Mouse (Mus musculus): ENCODE measurements around the gene Hoxb2.
A peak's percentile ranks its signal among the peaks of the same experiment; 100 is the strongest.

The Hoxb2 gene

DNA sequence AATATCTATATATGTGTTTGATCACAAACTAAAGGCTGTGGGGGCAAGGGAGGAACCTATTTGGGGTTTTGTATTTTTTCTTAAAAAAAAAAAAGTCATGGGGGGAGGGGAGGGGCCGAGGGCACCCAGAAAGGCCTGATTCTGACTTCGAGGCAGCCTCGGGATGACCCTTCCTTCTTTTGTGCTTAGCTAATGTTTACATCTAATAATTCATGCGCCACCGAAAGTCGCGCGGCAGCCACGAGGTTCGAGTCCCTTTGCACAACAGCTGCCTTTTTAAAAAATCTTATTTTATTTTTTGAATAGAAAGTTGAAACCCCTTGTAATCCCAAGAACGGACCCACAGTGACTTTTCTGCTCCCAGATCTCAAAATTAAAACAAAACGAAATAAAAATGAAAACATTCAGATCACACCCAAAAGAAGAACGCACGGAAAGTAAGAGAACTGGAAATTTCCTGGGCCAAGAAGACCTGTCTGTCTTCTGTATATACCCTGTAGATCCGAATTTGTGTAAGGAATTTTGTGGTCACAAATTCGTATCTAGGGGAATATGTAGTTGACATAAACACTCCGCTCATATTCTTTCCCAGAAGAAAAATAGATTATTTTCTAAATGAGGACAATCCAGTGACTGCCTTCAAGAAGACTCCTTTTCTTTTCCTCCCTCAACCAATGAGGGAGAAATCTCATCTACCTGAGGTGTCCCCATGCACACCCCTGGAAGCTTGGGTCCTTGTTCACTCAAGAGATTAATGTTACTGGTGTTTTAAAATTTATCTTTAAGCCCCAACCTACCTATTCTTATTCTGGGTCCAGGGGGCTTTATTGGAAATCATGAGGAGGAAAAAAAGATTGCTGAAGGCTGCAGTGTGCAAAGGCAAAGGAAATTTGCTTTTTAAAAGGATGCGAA lies 33.4 kb upstream of the Hoxb2 start:
- DNase-seq = no peak

GRCm38 (mm10) chr11:96317608-96318367 lies 32.5 kb upstream of the Hoxb2 start, which contains the start of gene Hoxb4:
Hoxb4 (plus strand) TSS chr11:96318267.
- DNase-seq = no peak

- peak; percentile 91 for DNase-seq
Measured at GRCm38 (mm10) chr11:96318368-96319070, 31.8 kb upstream of the Hoxb2 start.

- DNase-seq = peak; percentile 80
Measured at GRCm38 (mm10) chr11:96319071-96319902, 31.0 kb upstream of the Hoxb2 start.

- peak; percentile 80 for DNase-seq
Measured at GRCm38 (mm10) chr11:96319910-96320309, 30.4 kb upstream of the Hoxb2 start.

- no peak for DNase-seq
Measured at GRCm38 (mm10) chr11:96320688-96321087, 29.6 kb upstream of the Hoxb2 start.

GRCm38 (mm10) chr11:96321846-96322245 lies 28.5 kb upstream of the Hoxb2 start:
- DNase-seq = no peak

DNA sequence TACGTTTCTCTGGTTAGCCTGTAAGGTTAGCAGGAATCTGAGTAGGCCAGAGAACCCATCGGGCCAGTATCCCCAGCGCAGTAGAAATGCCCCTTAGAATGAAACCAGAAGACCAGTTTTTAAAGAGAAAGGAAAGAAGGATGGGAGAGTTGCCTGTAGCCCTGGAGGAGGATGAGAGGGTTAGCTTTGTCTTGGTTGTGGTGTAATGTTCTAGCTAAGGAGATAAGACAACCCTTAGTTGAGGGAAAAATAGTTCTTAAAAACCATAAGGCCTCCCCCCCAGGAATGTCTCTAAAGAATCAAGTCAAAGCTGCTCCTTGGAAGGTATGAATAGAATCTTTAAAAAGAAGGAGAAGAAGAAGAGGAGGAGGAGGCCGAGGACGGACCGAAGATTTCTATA lies 27.6 kb upstream of the Hoxb2 start:
- DNase-seq = no peak

DNA sequence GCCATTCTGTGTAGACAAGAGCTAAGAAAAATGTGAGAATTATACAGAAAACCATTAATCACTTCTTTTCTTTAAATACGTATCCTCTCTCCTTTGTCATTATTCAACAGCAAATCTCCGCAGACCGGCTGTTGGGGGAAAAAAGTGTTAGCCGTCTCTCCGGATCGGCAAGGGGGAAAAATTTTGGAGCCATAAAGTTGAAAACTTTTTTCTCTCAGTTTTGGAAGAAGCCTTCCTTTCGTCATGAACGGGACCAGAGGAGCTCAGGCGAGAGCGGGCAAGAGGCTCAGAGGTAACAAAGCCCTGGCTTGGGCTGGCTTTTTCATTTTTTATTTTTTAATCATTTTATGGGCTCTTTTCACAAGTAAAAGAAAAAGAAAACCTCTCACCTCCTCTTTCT lies 27.2 kb upstream of the Hoxb2 start, which contains the start of gene Hoxb3:
Hoxb3 (plus strand) TSS at position 173 of the 400 bp plus-strand sequence.
- DNase-seq = no peak

DNA sequence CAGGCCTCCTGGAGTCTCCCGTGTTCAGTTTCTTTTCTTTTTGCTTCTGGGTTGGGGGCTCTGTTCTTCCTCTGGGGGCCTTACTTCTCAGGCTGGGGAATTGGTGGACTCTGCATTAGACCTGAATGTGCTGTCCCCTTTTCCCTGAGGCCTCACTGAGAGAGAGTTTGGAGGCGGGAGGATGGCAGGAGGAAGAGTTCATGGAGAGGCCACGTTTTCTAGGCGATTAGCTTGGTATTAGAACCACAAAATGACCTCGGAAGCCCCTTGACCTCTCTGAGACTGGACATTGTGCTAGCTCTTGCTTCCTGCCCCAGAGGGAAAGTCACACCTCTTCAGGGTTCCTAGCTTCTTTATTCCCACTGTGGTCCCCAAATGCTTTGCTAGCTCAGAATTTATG lies 26.2 kb upstream of the Hoxb2 start:
- no peak for DNase-seq

DNA sequence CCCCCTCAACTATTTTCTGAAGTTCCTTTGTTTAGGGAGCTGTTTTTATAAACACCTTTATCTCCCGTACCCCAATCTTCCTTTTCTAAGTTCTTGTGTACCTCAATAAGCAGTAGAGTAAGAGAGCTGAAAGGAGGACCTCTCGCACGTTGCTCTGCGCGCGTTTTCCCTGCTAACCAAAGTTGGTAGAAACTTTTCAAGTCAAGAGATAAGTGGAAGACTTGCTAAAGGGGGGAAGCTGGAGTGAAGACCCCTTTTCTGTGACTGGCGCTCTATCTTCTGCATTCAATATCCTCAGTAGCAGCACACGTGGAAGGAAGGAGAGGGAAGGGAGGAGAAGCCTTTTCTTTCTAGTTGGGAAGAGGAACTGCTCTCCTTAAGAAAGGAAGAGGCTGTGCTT lies 25.4 kb upstream of the Hoxb2 start:
- no peak for DNase-seq

- peak; percentile 61 for DNase-seq
Measured at GRCm38 (mm10) chr11:96325747-96326212, 24.5 kb upstream of the Hoxb2 start.

DNA sequence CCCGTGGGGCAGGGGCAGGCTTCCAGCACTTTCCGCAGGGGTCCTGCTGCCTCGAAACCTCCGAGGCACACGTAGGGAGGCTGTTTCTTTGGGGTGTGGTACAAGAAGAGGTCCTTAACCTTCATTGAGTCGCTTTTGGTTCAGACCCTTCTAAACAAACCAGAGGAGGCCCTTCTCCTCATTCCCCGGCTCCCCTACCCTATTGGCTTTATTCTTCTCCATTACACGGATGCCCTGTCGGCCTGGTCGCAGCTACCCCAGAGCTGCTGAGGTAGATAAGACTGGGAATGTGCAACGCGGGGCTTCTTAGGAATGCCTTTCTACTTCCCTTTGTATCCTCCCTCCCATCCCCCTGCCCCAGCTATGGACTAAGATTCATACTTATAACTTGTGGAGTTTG lies 23.6 kb upstream of the Hoxb2 start:
- no peak for DNase-seq

DNA sequence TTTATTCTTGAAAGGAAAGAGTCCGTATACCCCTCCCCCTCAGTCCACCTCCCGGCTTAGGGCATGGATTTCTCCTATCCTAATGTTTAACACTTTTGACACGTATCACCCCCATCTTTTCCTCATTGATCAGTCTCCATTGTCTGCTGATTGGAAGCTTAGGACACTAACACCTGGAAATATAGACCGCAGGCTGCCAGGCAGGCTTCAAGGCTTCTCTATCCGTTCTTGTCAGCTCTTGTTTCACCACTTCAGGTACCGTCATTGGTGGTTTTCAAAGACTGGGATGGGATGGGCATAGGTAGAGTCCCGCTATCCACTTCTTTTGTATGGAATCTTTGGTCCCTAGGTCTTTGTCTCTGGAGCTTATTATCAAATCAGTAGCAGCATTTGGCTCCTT lies 23.2 kb upstream of the Hoxb2 start:
- DNase-seq = no peak

DNA sequence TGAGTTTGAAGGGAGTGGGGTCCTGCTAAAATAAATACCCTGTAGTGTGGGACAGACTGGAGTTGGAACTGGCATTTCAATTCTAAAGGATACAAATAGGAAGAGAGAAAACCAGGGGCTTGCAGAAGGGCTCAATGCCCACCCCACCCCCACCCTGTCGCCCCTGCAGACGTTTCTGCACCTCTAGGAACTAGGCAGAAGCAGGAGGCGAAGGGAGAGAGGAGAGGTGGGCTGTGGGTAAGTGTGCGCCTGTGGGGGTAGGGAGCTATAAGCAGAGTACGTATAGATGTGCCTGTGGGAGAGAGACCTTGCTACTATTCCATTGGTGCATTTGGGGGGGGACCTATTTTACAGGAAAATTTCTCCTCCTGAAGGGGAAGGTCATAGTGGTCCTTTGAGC lies 22.6 kb upstream of the Hoxb2 start:
- no peak for DNase-seq

- DNase-seq = no peak
Measured at GRCm38 (mm10) chr11:96328605-96329004, 21.7 kb upstream of the Hoxb2 start.

GRCm38 (mm10) chr11:96332105-96332504 lies 18.2 kb upstream of the Hoxb2 start:
- DNase-seq = no peak

- no peak for DNase-seq
Measured at GRCm38 (mm10) chr11:96332618-96333032, 17.7 kb upstream of the Hoxb2 start.

- DNase-seq = no peak
Measured at GRCm38 (mm10) chr11:96333241-96334001, 16.9 kb upstream of the Hoxb2 start.

DNA sequence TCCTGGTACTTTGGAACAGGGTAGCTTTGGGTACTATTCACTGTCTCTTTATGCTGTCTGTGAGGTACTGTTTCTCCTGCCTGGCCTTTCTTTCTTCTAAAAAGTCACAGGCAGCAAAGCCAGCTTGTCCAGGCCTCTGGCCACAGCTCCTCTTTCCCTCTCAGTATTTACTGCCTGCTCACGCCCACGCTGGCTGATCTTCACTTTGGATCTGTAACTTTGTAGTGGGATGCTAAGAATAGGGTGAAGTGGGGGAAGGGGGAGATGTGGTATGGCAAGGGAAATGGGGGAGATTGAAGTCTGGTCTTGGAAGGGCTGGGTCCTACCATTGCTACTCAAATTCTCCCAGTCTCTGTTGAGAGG lies 16.3 kb upstream of the Hoxb2 start:
- DNase-seq = no peak

- DNase-seq = no peak
Measured at GRCm38 (mm10) chr11:96334998-96335397, 15.3 kb upstream of the Hoxb2 start.

Data from kidney, postnatal 10 days (tissue).